Mouse (Mus musculus): ENCODE results near the gene Agr2.

The Agr2 gene

GRCm38 (mm10) chr12:35992711-35993110, at the start of gene Agr2:
TSS of gene Agr2 (plus strand) at chr12:35992907.
- Histone ChIP-seq H3K4me3 (replicated peaks; ENCODE audit: low read length) (no peak within 1 kb of the TSS), H3K36me3 (ENCODE audit: insufficient read depth, low read length) (no peaks in the 10 kb centered on the region), H3K9me3 (ENCODE audit: low read length) (peaks cover 5% of the 10 kb centered on the region; the same call in 1 of the 2 replicates), H3K27me3 (ENCODE audit: insufficient read depth, low read length) (no peaks in the 10 kb centered on the region), H3K4me1 (replicated peaks; ENCODE audit: low read depth, low read length) (no peaks in the 10 kb centered on the region)
- no peak for TF ChIP-seq NANOG (IDR thresholded peaks at IDR 0.05; ENCODE audit: borderline replicate concordance, low read length)
- TF ChIP-seq CTCF (conservative IDR thresholded peaks at IDR 0.05; ENCODE audit: low read length), result no peak
- TF ChIP-seq POU5F1 (IDR thresholded peaks at IDR 0.05; ENCODE audit: borderline replicate concordance, low read length), result no peak

- Histone ChIP-seq H3K4me3 (replicated peaks; ENCODE audit: low read length) (no peak overlapping the region), H3K4me1 (replicated peaks; ENCODE audit: low read depth, low read length) (0 out of 2 replicates have a peak, but pooled peaks cover under 1% of the 10 kb centered on the region), H3K27me3 (ENCODE audit: insufficient read depth, low read length) (no peaks in the 10 kb centered on the region), H3K36me3 (ENCODE audit: insufficient read depth, low read length) (no peaks in the 10 kb centered on the region), H3K9me3 (ENCODE audit: low read length) (no peaks in the 10 kb centered on the region)
- TF ChIP-seq NANOG (IDR thresholded peaks at IDR 0.05; ENCODE audit: borderline replicate concordance, low read length), result no peak
- TF ChIP-seq POU5F1 (IDR thresholded peaks at IDR 0.05; ENCODE audit: borderline replicate concordance, low read length), result no peak
- no peak for TF ChIP-seq CTCF (conservative IDR thresholded peaks at IDR 0.05; ENCODE audit: low read length)
Measured at GRCm38 (mm10) chr12:35951757-35952156, 41.0 kb upstream of the Agr2 start.

GRCm38 (mm10) chr12:35957235-35957634, 35.5 kb upstream of the Agr2 start:
- Histone ChIP-seq H3K36me3 (ENCODE audit: insufficient read depth, low read length) (no peaks in the 10 kb centered on the region), H3K4me1 (replicated peaks; ENCODE audit: low read depth, low read length) (0 out of 2 replicates have a peak, but pooled peaks cover 6% of the 10 kb centered on the region), H3K9me3 (ENCODE audit: low read length) (no peaks in the 10 kb centered on the region), H3K27me3 (ENCODE audit: insufficient read depth, low read length) (no peaks in the 10 kb centered on the region), H3K4me3 (replicated peaks; ENCODE audit: low read length) (no peak overlapping the region)
- TF ChIP-seq NANOG (IDR thresholded peaks at IDR 0.05; ENCODE audit: borderline replicate concordance, low read length) (no peak), CTCF (conservative IDR thresholded peaks at IDR 0.05; ENCODE audit: low read length) (peak; percentile 37; the same call in 1 of the 2 replicates)

GRCm38 (mm10) chr12:35966098-35966767, 26.5 kb upstream of the Agr2 start:
- H3K4me1 ChIP-seq (replicated peaks; ENCODE audit: low read depth, low read length), result peaks cover 12% of the 10 kb centered on the region
- no peak overlapping the region for H3K4me3 ChIP-seq (replicated peaks; ENCODE audit: low read length)
- no peaks in the 10 kb centered on the region for H3K36me3 ChIP-seq (ENCODE audit: insufficient read depth, low read length)
- no peak for TF ChIP-seq NANOG (IDR thresholded peaks at IDR 0.05; ENCODE audit: borderline replicate concordance, low read length)
- no peaks in the 10 kb centered on the region for H3K27me3 ChIP-seq (ENCODE audit: insufficient read depth, low read length)
- H3K9me3 ChIP-seq (ENCODE audit: low read length), result no peaks in the 10 kb centered on the region

DNA sequence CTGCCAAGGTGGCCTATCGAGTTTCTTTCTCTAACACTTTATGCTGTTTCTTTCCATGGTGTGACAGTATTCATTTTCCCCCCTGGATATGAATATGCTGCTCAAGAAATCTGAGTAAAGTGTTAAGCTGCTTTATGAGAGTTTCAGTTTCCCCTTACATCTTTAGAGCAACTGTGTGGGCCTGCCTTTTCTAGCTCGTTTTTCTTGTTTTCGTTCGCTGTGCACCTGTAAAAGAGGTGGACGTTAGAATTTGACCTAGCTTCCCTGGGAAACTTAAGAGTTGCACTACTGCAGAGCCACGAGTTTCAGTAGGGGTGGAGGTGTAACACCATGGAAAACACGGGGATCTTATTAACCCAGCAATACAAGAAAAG, 26.0 kb upstream of the Agr2 start:
- Histone ChIP-seq H3K9me3 (ENCODE audit: low read length) (no peaks in the 10 kb centered on the region), H3K4me1 (replicated peaks; ENCODE audit: low read depth, low read length) (peaks cover 12% of the 10 kb centered on the region), H3K27me3 (ENCODE audit: insufficient read depth, low read length) (no peaks in the 10 kb centered on the region), H3K36me3 (ENCODE audit: insufficient read depth, low read length) (no peaks in the 10 kb centered on the region), H3K4me3 (replicated peaks; ENCODE audit: low read length) (no peak overlapping the region)
- no peak for TF ChIP-seq NANOG (IDR thresholded peaks at IDR 0.05; ENCODE audit: borderline replicate concordance, low read length)
- TF ChIP-seq POU5F1 (IDR thresholded peaks at IDR 0.05; ENCODE audit: borderline replicate concordance, low read length), result no peak
- no peak for TF ChIP-seq CTCF (conservative IDR thresholded peaks at IDR 0.05; ENCODE audit: low read length)

DNA sequence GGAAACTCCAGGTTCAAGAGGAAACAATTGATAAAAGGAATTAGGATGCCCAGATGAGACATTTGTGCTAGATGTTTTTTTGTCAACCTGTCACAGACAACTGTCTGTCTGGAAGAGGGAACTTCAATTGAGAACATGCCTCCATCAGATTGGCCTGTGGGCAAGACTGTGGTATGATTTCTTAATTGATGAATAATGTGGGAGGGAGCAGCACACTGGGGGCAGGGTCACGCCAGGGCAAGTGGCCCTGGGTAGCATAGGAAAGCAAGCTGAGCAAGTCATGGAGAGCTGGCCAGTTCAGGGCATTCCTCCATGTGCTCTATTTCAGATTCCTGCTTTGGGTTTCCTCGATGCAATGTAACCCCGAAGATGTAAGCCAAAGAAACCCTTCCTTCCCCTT, 16.8 kb upstream of the Agr2 start:
- Histone ChIP-seq H3K27me3 (ENCODE audit: insufficient read depth, low read length) (no peaks in the 10 kb centered on the region), H3K4me3 (replicated peaks; ENCODE audit: low read length) (no peak overlapping the region), H3K36me3 (ENCODE audit: insufficient read depth, low read length) (no peaks in the 10 kb centered on the region), H3K4me1 (replicated peaks; ENCODE audit: low read depth, low read length) (no peaks in the 10 kb centered on the region), H3K9me3 (ENCODE audit: low read length) (no peaks in the 10 kb centered on the region)
- no peak for TF ChIP-seq POU5F1 (IDR thresholded peaks at IDR 0.05; ENCODE audit: borderline replicate concordance, low read length)
- TF ChIP-seq NANOG (IDR thresholded peaks at IDR 0.05; ENCODE audit: borderline replicate concordance, low read length), result no peak

- Histone ChIP-seq H3K4me3 (replicated peaks; ENCODE audit: low read length) (no peak overlapping the region), H3K27me3 (ENCODE audit: insufficient read depth, low read length) (no peaks in the 10 kb centered on the region), H3K36me3 (ENCODE audit: insufficient read depth, low read length) (no peaks in the 10 kb centered on the region), H3K4me1 (replicated peaks; ENCODE audit: low read depth, low read length) (peaks cover 7% of the 10 kb centered on the region), H3K9me3 (ENCODE audit: low read length) (no peaks in the 10 kb centered on the region)
- TF ChIP-seq CTCF (conservative IDR thresholded peaks at IDR 0.05; ENCODE audit: low read length) (no peak), POU5F1 (IDR thresholded peaks at IDR 0.05; ENCODE audit: borderline replicate concordance, low read length) (no peak)
Measured at GRCm38 (mm10) chr12:35977633-35978246, 15.0 kb upstream of the Agr2 start.

DNA sequence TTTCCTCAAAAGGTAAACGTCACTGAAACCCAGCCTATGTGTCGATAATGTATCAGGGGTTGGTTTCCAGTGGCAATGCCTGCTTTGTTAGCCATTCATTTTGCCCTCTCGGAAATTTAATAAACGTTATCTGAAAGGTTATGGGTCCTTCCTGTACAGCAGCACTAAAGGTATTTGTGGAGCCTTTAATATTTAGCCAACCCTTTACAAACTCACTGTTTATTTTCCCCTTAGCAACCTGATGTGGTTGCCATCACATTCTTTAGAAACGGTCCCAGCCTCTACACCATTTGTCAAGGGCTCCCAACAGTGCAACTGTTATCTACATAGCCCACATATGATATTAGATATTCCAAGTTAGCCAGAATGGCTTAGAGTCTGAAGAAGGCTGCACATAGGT, 13.1 kb upstream of the Agr2 start:
- Histone ChIP-seq H3K4me1 (replicated peaks; ENCODE audit: low read depth, low read length) (peaks cover 7% of the 10 kb centered on the region), H3K4me3 (replicated peaks; ENCODE audit: low read length) (no peak overlapping the region), H3K27me3 (ENCODE audit: insufficient read depth, low read length) (no peaks in the 10 kb centered on the region), H3K9me3 (ENCODE audit: low read length) (no peaks in the 10 kb centered on the region), H3K36me3 (ENCODE audit: insufficient read depth, low read length) (no peaks in the 10 kb centered on the region)
- TF ChIP-seq NANOG (IDR thresholded peaks at IDR 0.05; ENCODE audit: borderline replicate concordance, low read length) (no peak), POU5F1 (IDR thresholded peaks at IDR 0.05; ENCODE audit: borderline replicate concordance, low read length) (no peak), CTCF (conservative IDR thresholded peaks at IDR 0.05; ENCODE audit: low read length) (no peak)

All from E14TG2a.4 (cell line).